In the genomic region with DNA sequence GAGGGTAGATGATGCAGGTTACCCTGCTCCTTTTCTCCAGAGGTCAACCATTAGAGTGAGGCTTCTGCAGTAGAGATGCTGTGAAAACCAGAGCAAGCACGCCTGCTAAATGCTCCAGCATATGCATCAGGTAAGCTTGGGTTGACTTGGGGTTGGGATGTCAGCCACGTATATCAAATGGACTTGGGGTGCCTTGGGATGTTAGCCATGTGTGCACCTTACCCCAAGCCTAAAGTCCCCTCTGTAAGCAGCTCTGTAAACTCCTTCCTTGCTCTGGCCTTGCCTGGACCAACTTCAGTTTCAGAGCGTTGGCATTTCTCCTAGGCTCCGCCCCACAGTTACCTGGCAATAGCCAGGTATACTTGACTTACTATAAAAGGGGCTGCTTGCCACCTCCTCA, we compare ENCODE assay signal across 15 mouse cellular contexts.
DNase-seq lines count a peak whose midpoint lies in the region; ATAC-seq lines count a peak whose summit lies in the region.
"Had no signal": no experiment of that assay in that cellular context is flagged by ENCODE, and none has a peak within 500 bp of the region (broad histone marks: within the 10 kb centered on the region; RNA-seq: fewer than 3 reads in every experiment).

No protein-coding gene starts in this region.

- no peak overlapping the region for H3K9ac ChIP-seq in heart, embryonic 11.5 days (ENCODE audit: low read depth, low read length)
- H3K9ac ChIP-seq in neural tube, embryonic 12.5 days: no peak overlapping the region
- H3K9ac ChIP-seq: liver, embryonic 12.5 days; stomach, embryonic 15.5 days had no signal

- no peak overlapping the region for H3K27ac ChIP-seq in heart, embryonic 11.5 days (ENCODE audit: low read depth, low read length)
- H3K27ac ChIP-seq in neural tube, embryonic 12.5 days: no peak overlapping the region
- peak overlapping the region; percentile 76 for H3K27ac ChIP-seq in limb, embryonic 10.5 days
- H3K27ac ChIP-seq: embryonic facial prominence, embryonic 13.5 days; liver, embryonic 12.5 days; stomach, embryonic 15.5 days had no signal

- no peak for ATAC-seq in heart, embryonic 11.5 days (replicated peaks; ENCODE audit: insufficient number of reproducible peaks, low FRiP score, low TSS enrichment)
- peak; percentile 27; the same call in 1 of the 2 replicates for ATAC-seq in neural tube, embryonic 12.5 days (ENCODE audit: low FRiP score, low read depth)
- ATAC-seq: liver, embryonic 12.5 days had no signal

- H3K4me2 ChIP-seq in heart, embryonic 11.5 days: peak overlapping the region; percentile 68
- H3K4me2 ChIP-seq in neural tube, embryonic 12.5 days (replicated peaks): peak overlapping the region; percentile 58

- H3K4me3 ChIP-seq in heart, embryonic 11.5 days (ENCODE audit: low read depth, low read length): no peak overlapping the region
- H3K4me3 ChIP-seq in neural tube, embryonic 12.5 days: no peak overlapping the region
- H3K4me3 ChIP-seq in limb, embryonic 10.5 days: no peak overlapping the region
- H3K4me3 ChIP-seq: liver, embryonic 12.5 days; stomach, embryonic 15.5 days had no signal

- no peaks in the 10 kb centered on the region for H3K36me3 ChIP-seq in heart, embryonic 11.5 days (ENCODE audit: control insufficient read depth, insufficient read depth, low read length)
- H3K36me3 ChIP-seq in neural tube, embryonic 12.5 days: no peaks in the 10 kb centered on the region
- H3K36me3 ChIP-seq in limb, embryonic 10.5 days: no peaks in the 10 kb centered on the region
- H3K36me3 ChIP-seq: embryonic facial prominence, embryonic 13.5 days; liver, embryonic 12.5 days; stomach, embryonic 15.5 days had no signal

- no peaks in the 10 kb centered on the region for H3K9me3 ChIP-seq in heart, embryonic 11.5 days (replicated peaks; ENCODE audit: control insufficient read depth, low read length)
- H3K9me3 ChIP-seq in neural tube, embryonic 12.5 days: no peaks in the 10 kb centered on the region
- H3K9me3 ChIP-seq in limb, embryonic 10.5 days (replicated peaks): no peaks in the 10 kb centered on the region
- H3K9me3 ChIP-seq: embryonic facial prominence, embryonic 13.5 days; liver, embryonic 12.5 days; stomach, embryonic 15.5 days had no signal

- no peaks in the 10 kb centered on the region for H3K27me3 ChIP-seq in heart, embryonic 11.5 days (ENCODE audit: control insufficient read depth, insufficient read depth, low read length)
- no peaks in the 10 kb centered on the region for H3K27me3 ChIP-seq in neural tube, embryonic 12.5 days (replicated peaks)
- H3K27me3 ChIP-seq in limb, embryonic 10.5 days (ENCODE audit: low read depth, poor library complexity, severe bottlenecking): no peaks in the 10 kb centered on the region
- H3K27me3 ChIP-seq: embryonic facial prominence, embryonic 13.5 days; liver, embryonic 12.5 days; stomach, embryonic 15.5 days had no signal

- no peak for DNase-seq in heart, adult 9 months (ENCODE audit: low spot score in 2 of 2)
- no peak for DNase-seq in neural tube, embryonic 10.5 days (ENCODE audit: extremely low spot score, low spot score)
- no peak for DNase-seq in limb, embryonic 10.5 days (ENCODE audit: low spot score)
- DNase-seq in adrenal gland, adult 8-10 months: no peak
- no peak for DNase-seq in gastrocnemius, postnatal 4 days (ENCODE audit: low spot score in 2 of 2)
- no peak for DNase-seq in left cerebral cortex, adult 18-20 months (ENCODE audit: low spot score in 2 of 2)
- DNase-seq: adrenal gland, postnatal 25 days; cerebellum, postnatal 36 days; gastrocnemius, postnatal 14 days; kidney, adult 9 months had no signal

- WGBS in heart, embryonic 11.5 days (ENCODE audit: insufficient replicate concordance): 66% methylated on average over 4 of the region's 4 CpGs
- 60% methylated on average over 4 of the region's 4 CpGs for WGBS in neural tube, embryonic 12.5 days
- WGBS in limb, embryonic 10.5 days: 58% methylated on average over 4 of the region's 4 CpGs

- peaks cover 7% of the 10 kb centered on the region; the same call in 1 of the 2 replicates for H3K4me1 ChIP-seq in heart, embryonic 11.5 days (ENCODE audit: control insufficient read depth, insufficient read depth, low read length)
- peaks cover 8% of the 10 kb centered on the region; the same call in 1 of the 2 replicates for H3K4me1 ChIP-seq in neural tube, embryonic 12.5 days
- H3K4me1 ChIP-seq in limb, embryonic 10.5 days: peaks cover 31% of the 10 kb centered on the region
